Mouse (Mus musculus): Measurements from ENCODE around the gene Olfm2.
"Not testable (repeated sequence)": the region's sequence is repeated elsewhere in the genome, so short reads cannot be mapped to it uniquely, and the experiment has no call there.

Olfm2 gene

DNA sequence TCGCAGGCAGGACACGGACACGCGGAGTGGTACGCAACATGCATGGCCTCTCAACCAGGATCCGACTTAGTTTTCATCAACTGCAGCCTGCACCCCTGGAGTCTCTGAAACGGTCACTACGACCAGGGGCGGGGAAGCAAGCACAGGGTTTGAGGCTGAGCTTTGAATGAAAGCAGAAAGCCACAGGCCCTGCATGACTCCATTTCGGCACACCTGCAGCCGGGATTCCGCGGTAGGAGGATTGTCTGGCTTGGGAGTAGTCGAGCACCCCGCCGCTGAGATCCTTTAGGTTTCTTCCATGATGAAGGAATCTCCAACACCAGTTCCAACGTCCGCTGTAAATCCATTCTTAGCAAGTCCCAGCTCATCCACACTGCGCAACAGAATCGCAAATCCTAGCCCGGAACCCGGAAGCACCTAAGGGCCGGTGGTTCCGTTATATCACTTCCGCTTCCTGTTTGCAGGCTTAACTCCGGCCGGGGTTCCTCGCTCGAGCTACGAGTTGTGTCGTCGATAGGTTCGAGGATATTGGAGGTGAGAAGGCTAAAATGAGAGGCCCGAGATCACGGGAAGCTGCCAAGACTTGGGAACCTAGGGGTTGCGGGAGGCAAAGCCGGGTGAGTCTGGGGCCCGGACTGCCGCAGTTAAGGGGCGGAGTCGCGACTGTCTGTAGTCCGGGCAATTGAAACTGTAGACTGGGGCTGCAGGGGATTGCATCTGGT is 101.6 kb downstream of the Olfm2 start, which contains the start of gene Fbxl12:
Gene Fbxl12 (minus strand): TSS at position 408 of the 722 bp plus-strand sequence.
- peak; percentile 63 for DNase-seq

DNA sequence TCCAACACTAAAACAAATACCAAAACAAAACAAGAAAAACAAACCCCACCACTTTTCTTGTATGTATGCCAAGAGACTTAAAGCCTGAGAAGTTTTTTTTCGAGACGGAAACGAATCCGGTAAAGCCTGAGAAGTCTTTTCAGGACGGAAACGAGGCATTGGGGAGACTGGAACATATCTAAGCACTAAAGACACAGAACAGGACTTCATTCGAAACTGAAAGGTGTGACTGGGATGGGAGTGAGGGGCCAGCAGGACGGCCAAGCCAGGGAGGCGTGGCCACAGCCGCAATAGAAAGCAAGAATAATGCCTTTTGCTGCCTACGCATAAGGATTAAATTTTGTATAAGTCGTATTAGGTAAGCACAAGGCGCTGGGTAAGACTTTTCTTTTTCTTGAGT is 102.4 kb downstream of the Olfm2 start:
- DNase-seq: no peak

DNA sequence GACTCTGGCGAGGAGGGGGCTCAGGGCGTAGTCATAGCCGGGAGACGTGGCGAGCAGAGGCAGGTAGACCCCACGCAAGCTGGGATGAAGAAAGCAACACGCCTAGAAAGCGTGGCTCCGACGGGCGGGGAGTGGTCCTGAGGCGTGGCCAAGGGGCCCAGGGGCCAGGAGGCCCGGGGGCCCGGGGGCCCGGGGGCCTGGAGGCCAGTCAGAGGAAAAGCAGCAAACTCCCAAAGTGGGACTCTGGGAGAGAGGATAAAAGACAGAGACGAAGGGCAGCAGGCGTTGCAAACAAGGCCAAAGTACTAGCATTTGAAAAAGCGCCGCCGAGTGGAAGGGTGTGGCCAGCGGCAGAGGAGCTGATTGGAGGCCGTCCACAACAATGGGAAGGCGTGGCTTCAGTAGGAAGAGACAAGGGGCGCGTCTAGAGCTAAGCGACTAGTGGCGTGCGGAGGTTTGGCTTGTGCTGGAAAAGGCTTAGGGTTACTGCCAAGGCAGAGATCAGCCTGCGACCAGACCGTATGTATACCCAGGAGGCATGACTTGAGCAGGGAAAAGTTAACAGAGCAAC is 103.2 kb downstream of the Olfm2 start:
- DNase-seq: peak; percentile 45

DNA sequence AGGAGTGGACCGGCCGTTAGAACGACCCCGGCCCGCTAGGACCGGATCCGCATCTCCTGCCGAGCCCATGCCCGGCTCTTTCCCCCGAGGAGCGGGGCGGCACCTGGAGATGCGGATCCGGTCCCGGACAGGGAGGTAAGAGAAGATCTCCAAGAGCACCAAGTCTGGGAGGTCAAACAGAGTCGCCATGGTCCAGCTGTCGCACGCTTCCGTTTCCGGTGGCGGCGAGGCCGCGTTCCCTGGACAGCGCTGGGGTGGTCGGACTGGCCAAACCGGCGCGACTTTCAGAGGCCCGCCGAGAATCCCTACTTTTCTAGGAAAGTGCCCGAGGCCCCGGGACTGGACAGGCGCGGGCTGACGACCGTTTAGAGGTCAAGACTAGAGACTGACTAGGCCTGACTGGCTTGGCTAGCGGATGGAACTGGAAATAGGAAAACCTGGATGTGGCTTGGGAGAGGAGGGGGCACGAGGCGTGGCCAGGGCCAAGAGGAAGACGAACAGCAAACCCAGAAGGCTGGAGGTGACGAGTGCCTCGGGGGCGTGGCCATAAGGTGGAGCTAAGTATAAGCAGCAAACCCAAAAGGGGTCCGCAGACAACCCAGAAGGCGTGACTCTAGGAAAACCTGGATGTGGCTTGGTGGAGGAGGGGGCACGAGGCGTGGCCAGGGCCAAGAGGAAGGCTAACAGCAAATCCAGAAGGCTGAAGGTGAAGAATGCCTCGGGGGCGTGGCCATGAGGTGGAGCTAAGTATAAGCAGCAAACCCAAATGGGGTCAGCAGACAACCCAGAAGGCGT is 103.9 kb downstream of the Olfm2 start, which contains the start of gene Ubl5:
Gene Ubl5 (plus strand): TSS at position 778 of the 795 bp plus-strand sequence.
- peak; percentile 27 for DNase-seq

DNA sequence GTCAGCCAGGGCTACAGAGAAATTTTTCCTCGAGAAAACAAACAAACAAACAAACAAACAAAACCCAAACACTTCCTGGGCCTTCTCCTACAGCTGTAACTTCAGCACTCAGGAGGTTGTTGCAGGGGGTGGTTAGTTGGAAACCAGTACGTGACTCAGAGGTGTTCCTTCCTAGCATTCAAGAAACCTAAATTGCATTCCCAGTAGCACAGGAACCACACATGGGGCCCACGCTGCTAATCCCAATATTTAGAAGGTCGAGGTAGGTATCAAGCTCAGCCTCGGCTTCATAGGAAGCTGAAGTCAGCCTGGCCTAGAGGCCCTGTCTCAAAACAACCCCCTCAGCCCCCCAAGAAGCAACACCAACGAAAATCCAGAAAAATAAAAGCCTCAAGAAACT is 104.6 kb downstream of the Olfm2 start:
- no peak for DNase-seq

DNA sequence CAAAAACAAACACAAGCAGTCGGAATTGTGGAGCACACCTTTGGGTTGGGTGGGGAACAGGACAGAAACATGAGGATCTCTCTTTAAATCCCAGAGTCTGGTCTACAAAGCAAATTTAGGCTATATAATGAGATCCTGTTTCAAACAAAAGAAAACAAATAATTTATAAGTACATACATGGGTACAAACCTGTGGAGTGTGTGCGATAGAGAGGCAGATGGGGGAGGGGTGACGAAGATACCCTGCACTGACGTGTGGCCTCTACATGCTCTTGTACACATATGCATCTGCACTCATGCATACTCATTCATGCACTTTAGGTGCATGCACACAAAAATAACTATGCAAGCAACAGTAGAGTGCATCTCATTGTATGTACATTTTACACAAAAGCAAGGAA is 106.7 kb downstream of the Olfm2 start:
- no peak for DNase-seq

DNA sequence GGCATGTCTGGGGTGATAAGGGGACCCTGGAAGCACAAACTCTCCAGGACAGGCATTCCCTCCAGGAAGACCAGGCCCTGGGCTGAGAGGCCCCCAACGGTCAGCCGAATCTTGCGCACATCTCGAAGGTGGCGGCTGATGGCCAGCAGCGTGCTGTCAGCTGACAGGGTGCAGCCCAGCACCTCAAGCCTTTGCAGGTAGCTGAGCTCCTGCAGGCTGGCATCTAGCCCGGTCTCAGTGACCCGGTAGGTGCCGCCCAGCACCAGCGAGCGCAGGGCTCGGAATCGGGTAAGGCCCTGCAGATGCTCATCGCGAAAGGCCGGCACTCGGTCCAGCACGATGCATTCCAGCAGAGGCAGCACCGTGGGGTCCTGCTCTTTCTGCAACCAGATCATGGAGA is 107.6 kb downstream of the Olfm2 start:
- no peak for DNase-seq

DNA sequence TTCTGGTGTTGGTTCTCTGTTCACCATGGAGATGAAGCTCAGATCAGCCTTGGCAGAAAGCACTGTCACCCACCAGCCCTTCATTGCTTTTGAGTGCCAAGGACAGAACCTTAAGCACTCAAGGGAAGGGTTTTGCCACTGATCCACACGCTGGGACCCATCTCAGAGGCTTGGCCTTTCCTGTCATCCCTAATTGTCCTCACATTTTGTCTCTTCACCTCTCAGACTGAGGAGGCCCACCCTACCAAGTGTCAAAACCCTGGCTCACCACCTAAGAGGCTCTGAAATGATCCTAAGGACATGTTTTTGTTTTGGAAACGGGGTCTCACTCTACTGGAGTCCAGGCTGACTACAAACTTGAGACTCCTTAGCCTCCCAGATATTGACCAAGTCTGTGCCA is 109.4 kb downstream of the Olfm2 start:
- DNase-seq: no peak

DNA sequence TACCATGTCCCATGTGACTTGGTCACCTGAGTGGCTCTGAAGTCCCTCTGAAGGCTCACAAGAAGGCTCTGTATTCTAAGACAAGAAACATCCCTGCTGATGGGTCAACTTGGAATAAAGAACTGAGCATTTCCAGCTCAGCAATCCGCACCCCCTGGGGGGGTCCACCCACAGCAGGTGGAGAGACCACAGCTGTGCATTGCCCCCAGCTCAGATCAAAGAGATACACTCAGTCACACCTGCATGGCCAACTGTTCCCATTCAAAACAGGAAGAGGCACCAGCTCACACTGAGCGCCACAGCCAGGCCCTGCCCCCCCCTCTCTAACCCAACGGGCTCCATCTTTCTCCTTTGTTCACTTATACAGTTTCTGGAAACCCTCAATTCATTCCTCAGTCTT is 109.9 kb downstream of the Olfm2 start:
- no peak for DNase-seq

DNA sequence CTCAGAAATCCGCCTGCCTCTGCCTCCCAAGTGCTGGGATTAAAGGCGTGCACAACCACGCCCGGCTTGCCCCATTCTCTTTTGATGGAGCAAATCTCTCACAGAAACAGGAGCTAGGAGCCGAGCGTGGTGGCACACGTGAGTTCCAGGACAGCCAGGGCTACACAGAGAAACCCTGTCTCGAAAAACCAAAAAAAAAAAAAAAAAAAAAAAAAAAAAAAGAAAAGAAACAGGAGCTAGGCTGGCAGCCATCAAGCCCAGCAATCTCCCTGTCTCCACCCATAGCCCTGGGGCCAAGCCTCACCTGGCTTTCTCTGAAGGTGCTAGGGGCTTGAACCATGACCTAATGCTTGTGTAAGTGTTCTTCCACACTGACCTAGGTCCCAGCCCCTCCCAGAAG is 110.5 kb downstream of the Olfm2 start:
- not testable (repeated sequence) for DNase-seq

DNA sequence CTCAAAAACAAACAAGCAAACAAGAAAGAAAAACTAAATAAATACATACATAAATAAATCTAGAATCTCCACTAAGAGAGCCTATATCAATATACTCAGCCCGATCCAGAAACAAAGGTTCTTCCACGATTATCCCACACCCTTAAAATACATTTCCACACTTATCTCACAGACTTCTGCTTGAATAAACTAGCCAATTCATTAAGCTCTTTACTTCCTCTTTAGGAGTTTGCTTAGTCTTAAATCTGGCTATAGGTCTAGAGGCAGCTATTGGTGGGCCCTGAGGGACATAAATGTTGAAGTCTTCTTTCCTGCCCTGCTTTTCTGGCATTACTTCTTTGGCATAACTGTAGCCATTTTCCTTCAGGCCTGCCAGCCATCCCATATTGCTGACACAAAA is 114.8 kb downstream of the Olfm2 start:
- no peak for DNase-seq

Measured in cerebellum, adult 11 months (tissue).